Mouse (Mus musculus) liver, embryonic 14.5 days (tissue): ENCODE data around the gene Slc35b2. TPM values are rescaled to one million over a fixed set of nuclear protein-coding genes. Genes with fewer than 3 reads are reported as not detected.
A peak's percentile ranks its signal among the peaks of the same experiment; 100 is the strongest.

Experiments used
- ATAC-seq: fragments of 200-750 bp; cut with Nextera tagmentation; 2 replicates; pipeline ENCODE4 v1.8.0; 2017; ENCODE audit warnings: moderate number of reproducible peaks, mild to moderate bottlenecking, moderate library complexity; ENCODE audit not compliant: insufficient read depth
- DNase-seq, 3 experiments: peaks; one replicate each; pipeline ENCODE4 v3.0.0-alpha.2; 2012 to 2013; ENCODE audit warnings: low read depth in 3 of 3, low spot score in 3 of 3
- H3K27ac ChIP-seq: fragments of 300-500 bp; sonication (generic); 2 replicates; pipeline ENCODE4 v1.5.1; 2014; ENCODE audit warnings: moderate library complexity, mild to moderate bottlenecking, control low read depth, inconsistent platforms
- H3K27me3 ChIP-seq: fragments of 300-500 bp; sonication (generic); 2 replicates; pipeline ENCODE4 v1.6.1; 2014; ENCODE audit warnings: mild to moderate bottlenecking, low read length, moderate library complexity; ENCODE audit not compliant: control insufficient read depth, insufficient read depth
- H3K36me3 ChIP-seq: fragments of 300-500 bp; sonication (generic); replicated peaks from 2 replicates; pipeline ENCODE4 v1.6.1; 2014; ENCODE audit warnings: low read depth; ENCODE audit not compliant: control insufficient read depth, insufficient read depth
- H3K4me1 ChIP-seq, 2 experiments: fragments of 200-500 bp in 1 of 2; fragments of 300-500 bp in 1 of 2; sonication (generic) in 1 of 2; replicated peaks; 2 replicates each; pipeline ENCODE4 v1.6.1; 2012 to 2014; ENCODE audit warnings: antibody characterized with exemption in 1 of 2, inconsistent platforms in 1 of 2, low read length in 1 of 2; ENCODE audit not compliant: control insufficient read depth in 2 of 2, insufficient read depth in 2 of 2
- H3K4me2 ChIP-seq: fragments of 300-500 bp; sonication (generic); 2 replicates; pipeline ENCODE4 v1.6.1; 2014; ENCODE audit warnings: low read depth, mild to moderate bottlenecking, control low read depth, moderate library complexity
- H3K4me3 ChIP-seq, 2 experiments: fragments of 200-500 bp in 1 of 2; fragments of 300-500 bp in 1 of 2; sonication (generic) in 1 of 2; 2 replicates each; pipeline ENCODE4 v1.5.1; 2012 to 2014; ENCODE audit warnings: low read depth in 2 of 2, low read length in 2 of 2, mild to moderate bottlenecking in 2 of 2, control low read depth in 1 of 2, inconsistent platforms in 1 of 2, moderate library complexity in 1 of 2; ENCODE audit not compliant: insufficient read depth in 1 of 2
- H3K9ac ChIP-seq: fragments of 300-500 bp; sonication (generic); replicated peaks from 2 replicates; pipeline ENCODE4 v1.6.1; 2014; ENCODE audit warnings: mild to moderate bottlenecking, control low read depth, moderate library complexity
- H3K9me3 ChIP-seq: fragments of 300-500 bp; sonication (generic); 2 replicates; pipeline ENCODE4 v1.6.1; 2016; ENCODE audit warnings: low read length, mixed read lengths; ENCODE audit not compliant: control insufficient read depth
- CTCF ChIP-seq: IDR thresholded peaks from 2 replicates; pipeline ENCODE4 v1.5.1; 2016; ENCODE audit warnings: antibody characterized with exemption, low read depth, control low read depth
- EP300 ChIP-seq: IDR thresholded peaks from 2 replicates; pipeline ENCODE4 v1.6.1; 2016; ENCODE audit warnings: antibody characterized with exemption, low read depth
- WGBS: fragments of 180-500 bp; shearing (Covaris S2); extraction: QIAGEN DNeasy Blood & Tissue Kit; methylation state at CpG from one replicate; pipeline ENCODE4 v1.1.7; 2014; ENCODE audit not compliant: insufficient replicate concordance; 5-methylcytosine and 5-hydroxymethylcytosine counted together
- polyA plus RNA-seq, 2 experiments: library from polyadenylated mRNA; depleted of rRNA in 1 of 2; stranded (reverse) in 1 of 2; unstranded in 1 of 2; fragments of >200 nt; fragmentation: Nextera tagmentation in 1 of 2; extraction: Ambion mirVana in 1 of 2; gene quantifications; 2 replicates each; pipeline versions ENCODE4 v1.2.1 to v1.2.3; 2012 to 2014

The Slc35b2 gene
- polyA plus RNA-seq, 2 experiments, result 27.6 to 44.8 TPM

GRCm38 (mm10) chr17:45563216-45563615, 458 bp upstream of the Slc35b2 start:
- no peak for TF ChIP-seq CTCF
- TF ChIP-seq EP300, result no peak
- Histone ChIP-seq H3K4me2 (peak overlapping the region; percentile 98), H3K4me1 (peaks cover 3 to 4% of the 10 kb centered on the region in 2 experiments; a peak in 2 of 4 replicates), H3K9me3 (no peaks in the 10 kb centered on the region), H3K27me3 (no peaks in the 10 kb centered on the region), H3K27ac (no peak overlapping the region), H3K4me3 (no peak overlapping the region), H3K36me3 (peaks cover 12% of the 10 kb centered on the region), H3K9ac (no peak overlapping the region)
- no peak for ATAC-seq
- no peak for DNase-seq
- 65% methylated on average over 12 of the region's 12 CpGs for WGBS

GRCm38 (mm10) chr17:45564531-45565084, 934 bp downstream of the Slc35b2 start:
- peak; percentile 2; the same call in 1 of the 2 replicates for ATAC-seq
- TF ChIP-seq EP300 (no peak), CTCF (0 out of 2 replicates have a peak, but pooled peaks have one; percentile 5)
- Histone ChIP-seq H3K27me3 (no peaks in the 10 kb centered on the region), H3K4me3 (peak overlapping the region; percentile 77 to 93), H3K9me3 (no peaks in the 10 kb centered on the region), H3K4me1 (peaks cover 3 to 4% of the 10 kb centered on the region in 2 experiments; a peak in 2 of 4 replicates), H3K36me3 (peaks cover 26% of the 10 kb centered on the region), H3K27ac (no peak overlapping the region), H3K9ac (peak overlapping the region; percentile 90), H3K4me2 (peak overlapping the region; percentile 98)
- 16% methylated on average over 18 of the region's 18 CpGs for WGBS
- DNase-seq, result no peak

- no peak for DNase-seq
- ATAC-seq, result no peak
- Histone ChIP-seq H3K36me3 (peaks cover 31% of the 10 kb centered on the region), H3K27ac (no peak overlapping the region), H3K4me2 (peak overlapping the region; percentile 98), H3K9ac (peak overlapping the region; percentile 90; the same call in 1 of the 2 replicates), H3K9me3 (no peaks in the 10 kb centered on the region), H3K27me3 (no peaks in the 10 kb centered on the region), H3K4me3 (peak overlapping the region; percentile 77 to 93; a peak in 3 of 4 replicates), H3K4me1 (peaks cover 3 to 4% of the 10 kb centered on the region in 2 experiments; a peak in 2 of 4 replicates)
- WGBS, result 90% methylated on average over 11 of the region's 11 CpGs
- TF ChIP-seq CTCF (no peak), EP300 (no peak)
Measured at GRCm38 (mm10) chr17:45565103-45565502, 1.4 kb downstream of the Slc35b2 start.

GRCm38 (mm10) chr17:45566031-45566359, 2.3 kb downstream of the Slc35b2 start:
- Histone ChIP-seq H3K4me1 (peaks cover 3 to 4% of the 10 kb centered on the region in 2 experiments; a peak in 2 of 4 replicates), H3K27ac (no peak overlapping the region), H3K4me3 (no peak overlapping the region), H3K9me3 (no peaks in the 10 kb centered on the region), H3K27me3 (no peaks in the 10 kb centered on the region), H3K4me2 (no peak overlapping the region), H3K36me3 (peaks cover 40% of the 10 kb centered on the region), H3K9ac (no peak overlapping the region)
- WGBS, result 50% methylated on average over 1 of the region's 1 CpGs
- DNase-seq, result no peak
- no peak for ATAC-seq
- TF ChIP-seq CTCF (no peak), EP300 (no peak)

- H3K9me3 ChIP-seq, result no peaks in the 10 kb centered on the region
- TF ChIP-seq EP300 (no peak), CTCF (no peak)
- no peaks in the 10 kb centered on the region for H3K27me3 ChIP-seq
- H3K36me3 ChIP-seq, result peaks cover 45% of the 10 kb centered on the region
- no peak overlapping the region for H3K27ac ChIP-seq
- ATAC-seq, result peak; percentile 16; the same call in 1 of the 2 replicates
- H3K4me1 ChIP-seq, result peaks cover 3 to 4% of the 10 kb centered on the region in 2 experiments; a peak in 3 of 4 replicates
- no peak overlapping the region for H3K4me2 ChIP-seq
- 59% methylated on average over 18 of the region's 18 CpGs for WGBS
- no peak overlapping the region for H3K9ac ChIP-seq
- no peak overlapping the region for H3K4me3 ChIP-seq
- no peak for DNase-seq
Measured at GRCm38 (mm10) chr17:45566360-45567161, 2.9 kb downstream of the Slc35b2 start.
